Mouse (Mus musculus): Measurements from ENCODE around the gene Ybx1. TPM values are rescaled to one million over a fixed set of nuclear protein-coding genes. Genes with fewer than 3 reads are reported as not detected.

Ybx1 gene
- 100 to 1,000 TPM; 266 to 269 TPM for total RNA-seq (2021)
- long read RNA-seq, experiment 1, transcript Ybx1-201 (8 exons, 1,628 nt), result major isoform, 46 of 101 reads
- long read RNA-seq, experiment 1, partial matches to known transcripts, result 4 of 101 reads
- long read RNA-seq, experiment 1, other reads (novel, unspliced or antisense), result 48 of 101 reads
- long read RNA-seq, experiment 2, transcript Ybx1-201 (8 exons, 1,628 nt), result major isoform, 77 of 154 reads
- long read RNA-seq, experiment 2, partial matches to known transcripts, result 6 of 154 reads
- long read RNA-seq, experiment 2, other reads (novel, unspliced or antisense), result 70 of 154 reads

DNA sequence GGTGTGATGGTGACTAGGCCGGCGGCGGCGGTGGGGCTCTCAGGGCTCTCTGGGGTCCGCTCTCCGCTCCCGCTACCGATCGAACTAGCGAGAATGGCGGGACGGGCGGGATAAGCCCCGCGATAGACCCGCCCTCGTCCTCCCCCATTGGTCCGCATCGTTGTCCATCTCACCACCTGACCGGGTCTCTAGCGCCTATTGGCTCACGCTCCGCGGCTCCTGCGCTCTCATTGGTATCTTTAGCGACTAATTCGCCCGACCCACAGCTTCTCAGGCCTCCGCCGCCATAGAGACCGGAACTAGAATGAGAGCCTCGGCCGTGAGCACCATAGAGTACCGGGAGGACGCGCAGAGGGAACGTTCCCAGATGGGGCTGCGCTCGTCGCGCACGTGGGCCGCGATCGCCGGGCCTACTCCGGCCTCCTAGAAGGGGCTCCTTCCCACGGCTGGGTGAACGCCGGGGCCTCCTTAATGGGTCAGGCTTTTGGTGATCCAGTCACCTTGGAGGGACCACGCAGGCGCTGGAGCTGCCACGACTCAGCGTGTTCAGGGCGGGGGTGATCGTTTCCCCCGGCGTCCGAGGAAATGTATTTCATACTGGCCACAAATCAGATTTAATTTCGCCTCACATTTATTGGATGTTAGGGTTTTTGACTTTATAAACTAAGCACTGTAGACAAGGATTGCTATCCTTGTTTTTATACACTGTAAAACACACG is at the start of gene Ybx1:
Gene Ybx1 (minus strand): TSS at position 190 of the 719 bp plus-strand sequence.
- H3K27ac ChIP-seq, result peak within 1 kb of the TSS; percentile 98
- peak; percentile 100 for DNase-seq (ENCODE audit: low spot score in 2 of 2)
- H3K4me3 ChIP-seq, result peak within 1 kb of the TSS; percentile 72
- no peak for TF ChIP-seq CTCF (conservative IDR thresholded peaks at IDR 0.05)

- peak; percentile 89 for TF ChIP-seq CTCF (conservative IDR thresholded peaks at IDR 0.05)
- peak overlapping the region; percentile 15; the same call in 1 of the 2 replicates for H3K4me3 ChIP-seq
- 0 out of 2 replicates have a peak overlapping the region, but pooled peaks have one; percentile 2 for H3K27ac ChIP-seq
- DNase-seq (ENCODE audit: low spot score in 2 of 2), result peak; percentile 32 to 63
These were observed 44.5 kb upstream of the Ybx1 start for GRCm38 (mm10) chr4:119338861-119339361.

DNA sequence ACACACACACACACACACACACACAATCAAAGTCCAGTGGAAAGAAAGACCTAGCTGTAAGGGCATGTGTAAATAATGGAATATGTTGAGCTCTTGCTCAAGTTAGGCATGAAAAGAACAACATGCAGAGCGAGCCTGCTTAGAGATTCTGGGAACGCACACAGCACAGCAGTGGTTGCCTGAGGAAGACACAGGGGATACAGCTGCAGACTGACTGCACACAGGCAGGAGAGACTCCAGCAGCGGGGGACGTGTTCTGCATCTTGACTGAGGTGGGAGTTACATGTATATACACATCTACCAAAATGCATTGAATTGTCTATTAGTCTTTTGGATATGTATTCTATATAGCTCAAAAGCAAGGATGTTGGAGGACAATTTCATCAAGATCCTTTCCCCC is 44.0 kb upstream of the Ybx1 start:
- TF ChIP-seq CTCF (conservative IDR thresholded peaks at IDR 0.05), result no peak
- Histone ChIP-seq H3K4me3 (peak overlapping the region; percentile 15; the same call in 1 of the 2 replicates), H3K27ac (0 out of 2 replicates have a peak overlapping the region, but pooled peaks have one; percentile 2)
- DNase-seq (ENCODE audit: low spot score in 2 of 2), result no peak

DNA sequence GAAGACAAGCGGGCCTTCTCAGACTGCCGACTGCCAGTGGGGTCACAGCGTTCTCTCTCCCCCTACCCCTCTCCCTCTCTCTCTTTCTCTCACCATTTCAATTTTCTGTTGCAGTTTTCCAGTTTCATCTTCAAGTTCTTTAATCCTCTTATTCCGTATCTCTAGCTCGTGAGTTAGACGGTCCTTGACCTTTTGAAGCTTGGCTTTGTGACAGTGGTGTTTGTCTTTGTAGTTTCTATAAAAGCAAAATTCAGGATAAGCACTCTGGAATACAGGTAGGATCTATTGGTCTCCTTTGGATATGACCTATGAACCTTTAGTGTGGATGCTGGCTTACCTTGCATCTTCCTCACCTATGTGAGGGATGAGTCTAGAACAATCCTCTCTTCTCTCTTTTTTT is 39.1 kb upstream of the Ybx1 start:
- no peak for TF ChIP-seq CTCF (conservative IDR thresholded peaks at IDR 0.05)
- no peak overlapping the region for H3K4me3 ChIP-seq
- DNase-seq (ENCODE audit: low spot score in 2 of 2), result no peak
- no peak overlapping the region for H3K27ac ChIP-seq

- DNase-seq (ENCODE audit: low spot score in 2 of 2), result no peak
- Histone ChIP-seq H3K4me3 (peak overlapping the region; percentile 70), H3K27ac (peak overlapping the region; percentile 96)
- TF ChIP-seq CTCF (conservative IDR thresholded peaks at IDR 0.05), result no peak
These were observed 26.6 kb upstream of the Ybx1 start for GRCm38 (mm10) chr4:119320896-119321550.

GRCm38 (mm10) chr4:119320131-119320830 is 25.9 kb upstream of the Ybx1 start, which contains the start of gene Ppih:
TSS of gene Ppih (minus strand) at chr4:119320546.
- Histone ChIP-seq H3K27ac (peak within 1 kb of the TSS; percentile 96), H3K4me3 (peak within 1 kb of the TSS; percentile 70)
- TF ChIP-seq CTCF (conservative IDR thresholded peaks at IDR 0.05), result no peak; the same call in 1 of the 2 replicates
- DNase-seq (ENCODE audit: low spot score in 2 of 2), result peak; percentile 95 to 97

- Histone ChIP-seq H3K4me3 (no peak overlapping the region), H3K27ac (no peak overlapping the region)
- no peak for DNase-seq (ENCODE audit: low spot score in 2 of 2)
- no peak for TF ChIP-seq CTCF (conservative IDR thresholded peaks at IDR 0.05)
These were observed 19.4 kb upstream of the Ybx1 start for GRCm38 (mm10) chr4:119313756-119314155.

GRCm38 (mm10) chr4:119305418-119305817 is 11.0 kb upstream of the Ybx1 start:
- TF ChIP-seq CTCF (conservative IDR thresholded peaks at IDR 0.05), result no peak
- no peak for DNase-seq (ENCODE audit: low spot score in 2 of 2)
- Histone ChIP-seq H3K27ac (no peak overlapping the region), H3K4me3 (no peak overlapping the region)

- Histone ChIP-seq H3K4me3 (no peak overlapping the region), H3K27ac (no peak overlapping the region)
- no peak for TF ChIP-seq CTCF (conservative IDR thresholded peaks at IDR 0.05)
- DNase-seq (ENCODE audit: low spot score in 2 of 2), result no peak
These were observed 8.9 kb upstream of the Ybx1 start for GRCm38 (mm10) chr4:119303291-119303690.

- Histone ChIP-seq H3K27ac (no peak overlapping the region), H3K4me3 (no peak overlapping the region)
- no peak for DNase-seq (ENCODE audit: low spot score in 2 of 2)
- no peak for TF ChIP-seq CTCF (conservative IDR thresholded peaks at IDR 0.05)
These were observed 7.4 kb upstream of the Ybx1 start for GRCm38 (mm10) chr4:119301777-119302176.

GRCm38 (mm10) chr4:119300761-119301160 is 6.4 kb upstream of the Ybx1 start:
- no peak for TF ChIP-seq CTCF (conservative IDR thresholded peaks at IDR 0.05)
- Histone ChIP-seq H3K4me3 (no peak overlapping the region), H3K27ac (no peak overlapping the region)
- no peak for DNase-seq (ENCODE audit: low spot score in 2 of 2)

DNA sequence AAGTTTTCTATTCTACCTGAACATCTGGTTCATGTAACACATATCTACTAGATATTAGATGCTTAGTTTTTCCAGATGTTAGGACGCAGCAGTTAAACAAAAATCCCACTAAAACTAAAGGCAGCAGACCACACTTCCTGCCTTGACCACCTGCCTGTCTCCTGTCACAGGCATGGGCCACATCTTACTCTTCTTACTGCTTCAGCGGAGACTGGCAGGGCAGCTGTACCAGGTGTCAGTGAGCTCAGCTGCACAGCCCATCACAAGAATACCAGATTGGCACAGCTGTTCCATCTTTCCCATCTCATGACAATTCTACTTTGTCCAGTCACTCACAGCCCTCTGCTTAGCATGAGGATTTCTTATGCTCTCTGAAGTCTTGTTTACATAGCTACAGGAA is 3.0 kb upstream of the Ybx1 start:
- no peak for DNase-seq (ENCODE audit: low spot score in 2 of 2)
- no peak for TF ChIP-seq CTCF (conservative IDR thresholded peaks at IDR 0.05)
- H3K27ac ChIP-seq, result no peak overlapping the region
- no peak overlapping the region for H3K4me3 ChIP-seq
